Mouse (Mus musculus): Measurements from ENCODE around the gene Dmrtc1b.
"Not testable (repeated sequence)": the region's sequence is repeated elsewhere in the genome, so short reads cannot be mapped to it uniquely, and the experiment has no call there.

Dmrtc1b gene

GRCm38 (mm10) chrX:102707535-102707934 lies at the start of gene Dmrtc1b, which contains the start of gene Gm9112:
Gene Dmrtc1b, plus strand, starts transcription at chrX:102707865.
Gene Gm9112, minus strand, starts transcription at chrX:102707635.
- not testable (repeated sequence) for DNase-seq (ENCODE audit: low read depth, low spot score)

- DNase-seq (ENCODE audit: low read depth, low spot score) = no peak
Observed at GRCm38 (mm10) chrX:102660712-102661111, 47.0 kb upstream of the Dmrtc1b start.

GRCm38 (mm10) chrX:102666641-102667040 lies 41.0 kb upstream of the Dmrtc1b start:
- DNase-seq (ENCODE audit: low read depth, low spot score) = no peak

GRCm38 (mm10) chrX:102684706-102685105 lies 23.0 kb upstream of the Dmrtc1b start:
- not testable (repeated sequence) for DNase-seq (ENCODE audit: low read depth, low spot score)

- DNase-seq (ENCODE audit: low read depth, low spot score) = not testable (repeated sequence)
Observed at GRCm38 (mm10) chrX:102686872-102687271, 20.8 kb upstream of the Dmrtc1b start, which contains the start of gene Gm3880. Gene Gm3880, minus strand, starts transcription at chrX:102686972.

- not testable (repeated sequence) for DNase-seq (ENCODE audit: low read depth, low spot score)
Observed at GRCm38 (mm10) chrX:102689252-102689651, 18.4 kb upstream of the Dmrtc1b start.

GRCm38 (mm10) chrX:102700636-102701035 lies 7.0 kb upstream of the Dmrtc1b start:
- not testable (repeated sequence) for DNase-seq (ENCODE audit: low read depth, low spot score)

- not testable (repeated sequence) for DNase-seq (ENCODE audit: low read depth, low spot score)
Observed at GRCm38 (mm10) chrX:102724226-102724625, 16.6 kb downstream of the Dmrtc1b start.

All from retina, adult 2 months (tissue).